Mouse (Mus musculus): ENCODE results near the gene Il12b. TPM values are rescaled to one million over a fixed set of nuclear protein-coding genes. Genes with fewer than 3 reads are reported as not detected.
A peak's percentile ranks its signal among the peaks of the same experiment; 100 is the strongest.
"Not testable (repeated sequence)": the region's sequence is repeated elsewhere in the genome, so short reads cannot be mapped to it uniquely, and the experiment has no call there.

Il12b gene
- total RNA-seq, 2 experiments from 2014 or later = not detected

DNA sequence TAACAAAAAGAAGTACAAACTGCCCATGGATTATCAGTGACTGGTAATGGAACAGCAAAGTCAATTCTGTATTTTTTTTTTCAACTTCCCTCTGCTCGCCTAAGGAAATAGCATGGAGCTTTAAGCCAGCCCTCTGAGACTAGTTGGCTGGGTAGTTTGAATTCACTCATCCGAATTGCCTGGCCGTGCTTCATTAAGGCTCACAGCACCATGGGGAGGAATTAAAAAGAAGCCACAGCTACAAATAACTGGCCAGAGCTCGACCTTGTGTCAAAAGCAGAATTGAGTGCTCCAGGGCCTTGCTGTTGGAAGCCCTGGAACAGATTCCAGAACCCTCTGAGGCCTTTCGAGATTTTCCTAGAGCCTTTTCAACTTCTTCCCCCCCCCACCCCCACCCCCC is 8.8 kb downstream of the Il12b start:
- no peak for DNase-seq
- intact Hi-C loops (cut with DNase I) = no loop called here

DNA sequence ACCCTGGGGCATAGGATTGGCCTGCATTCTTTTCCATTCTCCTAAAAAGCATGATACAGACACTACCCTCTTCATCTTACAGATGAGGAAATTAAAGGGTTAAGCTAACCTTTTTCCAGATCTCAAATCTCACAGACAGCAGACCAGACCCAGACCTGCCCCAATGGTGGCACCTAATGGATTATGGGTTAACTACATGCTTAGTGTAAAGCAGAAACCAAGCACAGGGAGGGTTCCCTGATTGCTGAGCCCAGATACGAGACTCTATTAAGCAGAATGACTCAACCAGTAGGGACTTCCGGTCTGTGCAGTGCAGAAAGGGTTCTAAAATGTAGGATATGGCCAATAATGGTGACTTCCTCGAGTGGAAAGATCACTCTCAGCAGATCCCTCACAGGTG is 10.6 kb downstream of the Il12b start:
- no peak for DNase-seq
- intact Hi-C loops (cut with DNase I) = no loop called here

DNA sequence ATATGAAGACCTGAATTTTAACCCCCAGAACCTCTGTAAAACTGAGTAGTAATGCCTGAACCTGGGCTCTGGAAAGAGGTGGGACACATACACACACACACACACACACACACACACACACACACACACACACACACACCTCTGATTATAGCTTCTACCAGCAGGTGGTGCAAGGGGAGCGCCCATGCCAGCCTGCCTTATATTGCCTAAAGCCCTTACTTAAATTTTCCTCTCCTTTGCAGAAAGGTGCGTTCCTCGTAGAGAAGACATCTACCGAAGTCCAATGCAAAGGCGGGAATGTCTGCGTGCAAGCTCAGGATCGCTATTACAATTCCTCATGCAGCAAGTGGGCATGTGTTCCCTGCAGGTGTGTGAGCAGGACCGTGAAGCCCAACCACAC is 12.4 kb downstream of the Il12b start:
- intact Hi-C loops (cut with DNase I) = no loop called here
- no peak for DNase-seq

DNA sequence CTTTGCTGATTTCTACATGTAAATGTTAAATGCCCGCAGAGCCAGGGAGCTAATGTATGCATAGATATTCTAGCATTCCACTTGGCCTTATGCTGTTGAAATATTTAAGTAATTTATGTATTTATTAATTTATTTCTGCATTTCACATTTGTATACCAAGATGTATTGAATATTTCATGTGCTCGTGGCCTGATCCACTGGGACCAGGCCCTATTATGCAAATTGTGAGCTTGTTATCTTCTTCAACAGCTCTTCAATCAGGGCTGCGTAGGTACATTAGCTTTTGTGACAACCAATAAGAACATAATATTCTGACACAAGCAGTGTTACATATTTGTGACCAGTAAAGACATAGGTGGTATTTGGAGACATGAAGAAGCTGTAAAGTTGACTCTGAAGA is 13.5 kb downstream of the Il12b start:
- intact Hi-C loops (cut with DNase I) = no loop called here
- DNase-seq = no peak

DNA sequence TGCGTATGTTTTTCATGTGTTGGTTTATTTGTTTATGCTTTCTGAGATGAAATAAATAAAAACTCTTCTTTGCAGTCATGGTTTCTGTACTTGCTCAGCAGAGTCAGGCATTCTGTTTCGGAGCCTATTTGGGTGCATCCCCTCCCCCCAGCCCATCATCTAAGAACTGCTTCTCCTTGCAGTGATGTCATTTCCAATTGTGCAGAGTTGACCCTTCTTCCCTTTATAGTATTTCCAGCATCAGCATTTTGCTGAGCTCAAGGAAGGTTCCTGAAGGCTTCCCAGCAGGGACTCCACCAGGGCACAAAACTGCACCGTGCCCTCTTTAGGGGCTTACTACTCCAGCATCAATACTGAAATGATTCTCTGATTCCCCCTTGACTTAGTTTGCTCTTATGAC is 14.7 kb downstream of the Il12b start:
- DNase-seq = no peak
- intact Hi-C loops (cut with DNase I) = no loop called here

DNA sequence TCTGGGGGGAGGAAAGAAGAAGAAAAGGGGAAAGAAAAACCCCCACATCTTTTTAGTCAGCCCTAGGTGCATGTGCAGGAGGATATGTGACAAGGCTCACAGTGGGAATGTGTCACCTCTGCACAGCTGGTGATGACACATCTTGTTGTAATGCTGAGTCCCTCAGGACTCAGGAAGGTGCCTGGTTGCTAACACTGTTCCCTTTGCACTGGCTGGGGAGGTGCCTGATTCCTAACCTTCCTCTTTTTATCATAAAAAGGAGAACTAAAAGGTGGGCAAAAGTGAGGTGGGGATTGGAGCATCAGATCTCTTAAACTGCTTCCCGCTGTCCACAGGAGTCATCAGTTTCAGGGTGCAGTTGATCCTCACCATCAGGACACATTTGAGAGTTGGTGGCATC is 17.5 kb downstream of the Il12b start:
- intact Hi-C loops (cut with DNase I) = no loop called here
- DNase-seq = no peak

DNA sequence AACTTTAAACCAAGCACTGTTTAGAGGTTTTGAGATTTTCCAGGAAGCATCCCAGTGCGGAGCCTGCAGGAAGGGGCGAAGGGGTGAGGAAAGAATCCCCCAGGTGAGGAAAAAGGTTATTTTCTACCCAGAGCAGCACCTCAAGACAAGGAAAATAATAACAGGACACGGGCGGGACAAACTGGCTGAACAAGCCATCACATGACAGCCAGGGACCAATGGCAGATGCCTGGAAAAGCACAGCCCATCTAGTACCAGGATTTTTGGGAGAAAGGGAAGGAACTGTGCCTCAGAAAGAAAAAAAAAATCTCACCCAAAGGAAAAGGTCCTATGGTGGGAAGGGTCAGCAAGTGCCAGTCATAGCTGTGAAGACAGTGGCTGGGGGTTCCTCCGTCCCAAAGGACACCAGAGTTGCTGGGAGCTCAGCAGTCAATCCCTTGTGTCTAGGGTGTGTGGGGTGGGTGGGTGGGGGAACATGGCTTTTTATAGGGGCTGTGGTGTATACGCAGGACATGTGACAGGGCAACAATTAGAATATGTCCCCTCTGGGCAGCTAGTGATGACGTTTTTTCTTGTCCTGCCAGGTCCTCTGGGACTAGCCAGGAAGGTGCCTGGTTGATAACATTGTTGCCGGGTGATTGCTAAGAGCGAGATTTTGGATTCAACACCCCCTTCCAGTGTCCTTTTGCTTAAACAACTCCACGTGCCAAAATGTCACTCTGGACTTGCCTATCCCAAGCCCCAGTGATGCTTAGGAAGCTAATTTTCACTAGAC is 22.7 kb downstream of the Il12b start:
- DNase-seq = no peak
- intact Hi-C loops (cut with DNase I) = no loop called here

DNA sequence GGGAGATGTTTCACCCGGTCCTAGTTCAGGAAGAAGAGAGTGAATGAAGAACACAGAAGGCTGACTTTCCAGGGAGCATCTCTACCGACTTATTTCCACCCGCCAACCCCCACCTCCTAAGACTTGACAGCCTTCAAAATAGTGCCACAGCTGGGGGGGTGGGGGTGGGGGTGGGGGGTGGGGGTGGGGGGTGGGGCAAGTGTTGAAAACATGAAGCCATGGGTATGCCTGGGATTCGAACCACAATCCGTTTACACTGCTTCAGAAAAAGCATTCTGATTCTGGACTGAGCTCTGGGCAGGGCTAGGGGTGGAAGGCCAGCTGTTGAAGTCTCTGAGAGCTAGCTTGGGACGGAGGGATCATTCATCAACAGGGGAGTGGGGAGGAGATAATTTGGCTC is 23.4 kb downstream of the Il12b start:
- intact Hi-C loops (cut with DNase I) = no loop called here
- DNase-seq = no peak

DNA sequence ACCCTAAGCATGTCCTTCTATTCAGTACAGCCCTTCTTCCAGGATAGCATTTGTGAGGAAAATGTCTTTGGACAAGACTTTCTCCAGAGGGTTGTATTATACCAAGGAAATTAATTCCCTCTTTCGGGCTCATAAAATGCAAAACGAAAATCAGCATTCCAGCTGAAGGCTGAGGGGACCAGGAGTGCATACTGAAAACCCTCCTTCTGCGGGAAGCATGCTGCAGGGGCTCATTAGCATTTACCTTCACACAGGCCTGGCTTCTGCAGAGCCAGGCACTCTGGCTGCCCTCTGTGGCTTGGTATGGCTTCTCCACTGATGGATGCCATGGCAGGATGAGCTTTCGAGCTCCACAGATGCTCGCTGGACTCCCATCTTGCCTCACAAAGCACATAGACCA is 24.1 kb downstream of the Il12b start:
- DNase-seq = no peak
- intact Hi-C loops (cut with DNase I) = no loop called here

DNA sequence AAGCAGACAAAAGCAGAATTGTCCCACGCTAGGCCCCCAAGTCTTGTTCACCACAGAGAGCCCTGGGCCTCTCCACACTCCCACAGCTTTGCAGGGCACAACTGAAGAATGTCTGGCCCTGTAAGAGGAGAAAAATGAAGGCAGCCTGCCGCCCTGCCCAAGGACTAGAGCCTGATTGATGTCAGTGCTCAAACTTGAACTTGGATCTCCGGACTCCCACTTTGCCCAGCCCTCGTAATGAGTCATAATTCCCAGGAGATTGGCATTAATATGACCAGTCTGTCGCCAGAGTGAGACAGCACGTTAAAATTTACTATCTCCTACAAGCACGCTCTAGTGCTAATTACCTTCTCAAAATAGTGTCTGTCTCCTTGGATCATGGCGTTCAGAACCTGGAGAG is 25.1 kb downstream of the Il12b start:
- intact Hi-C loops (cut with DNase I) = no loop called here
- no peak for DNase-seq

DNA sequence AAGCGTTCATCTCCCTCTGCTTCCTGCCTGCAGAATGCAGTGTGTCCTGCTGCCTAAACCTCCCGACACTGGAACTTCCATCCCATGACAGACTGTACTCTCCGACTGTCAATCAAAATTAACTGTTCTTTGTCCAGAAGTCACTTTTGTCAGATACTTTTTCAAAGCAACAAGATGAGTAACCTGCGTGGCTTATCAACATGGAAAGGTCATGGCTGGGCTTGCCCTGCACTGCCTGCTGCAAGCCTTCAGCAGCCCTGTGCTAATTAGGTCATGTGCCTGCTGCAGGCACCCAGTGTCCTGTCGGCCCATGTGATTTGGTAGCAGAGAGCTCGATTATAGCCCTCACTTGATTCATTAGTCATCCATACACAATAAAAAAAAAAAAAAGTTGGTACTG is 25.8 kb downstream of the Il12b start:
- intact Hi-C loops (cut with DNase I) = no loop called here
- no peak for DNase-seq

DNA sequence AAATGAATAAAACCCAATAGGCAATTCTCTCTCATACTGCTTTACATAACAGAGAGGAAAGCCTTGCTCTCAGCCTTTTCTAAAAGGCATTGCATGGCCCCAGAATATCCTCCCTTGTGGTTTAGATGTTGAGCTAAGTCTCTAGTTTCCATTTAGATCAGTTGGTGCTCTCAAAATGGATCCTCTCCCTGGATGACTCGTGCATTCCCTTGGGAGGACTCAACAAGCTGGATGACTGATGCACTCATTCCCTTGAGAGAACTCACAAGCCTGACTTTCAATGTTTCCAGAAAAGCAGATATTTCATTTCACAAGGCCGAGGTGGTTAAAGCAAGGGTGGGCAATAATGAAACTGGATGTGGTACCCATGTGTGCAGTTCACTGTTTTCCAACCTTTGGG is 28.1 kb downstream of the Il12b start:
- intact Hi-C loops (cut with DNase I) = no loop called here
- DNase-seq = no peak

DNA sequence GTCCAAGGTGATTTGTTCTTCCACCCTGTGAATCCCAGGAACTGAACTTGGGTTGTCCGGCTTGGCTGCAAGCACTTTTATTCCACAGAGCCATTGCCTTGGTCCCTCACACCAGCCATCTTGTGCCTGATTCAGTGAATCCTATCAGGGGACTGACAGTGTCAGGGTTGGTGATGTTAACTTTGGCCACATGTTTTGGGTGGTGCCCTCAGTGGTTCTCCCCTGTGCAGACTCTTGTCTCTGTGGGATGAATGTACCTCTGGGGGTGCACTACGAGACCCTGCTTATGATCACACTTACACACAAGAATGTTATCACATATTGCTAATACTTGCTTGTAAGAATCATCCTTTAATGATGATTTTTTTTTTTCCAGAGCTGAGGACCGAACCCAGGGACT is 30.2 kb downstream of the Il12b start:
- intact Hi-C loops (cut with DNase I) = no loop called here
- DNase-seq = no peak

DNA sequence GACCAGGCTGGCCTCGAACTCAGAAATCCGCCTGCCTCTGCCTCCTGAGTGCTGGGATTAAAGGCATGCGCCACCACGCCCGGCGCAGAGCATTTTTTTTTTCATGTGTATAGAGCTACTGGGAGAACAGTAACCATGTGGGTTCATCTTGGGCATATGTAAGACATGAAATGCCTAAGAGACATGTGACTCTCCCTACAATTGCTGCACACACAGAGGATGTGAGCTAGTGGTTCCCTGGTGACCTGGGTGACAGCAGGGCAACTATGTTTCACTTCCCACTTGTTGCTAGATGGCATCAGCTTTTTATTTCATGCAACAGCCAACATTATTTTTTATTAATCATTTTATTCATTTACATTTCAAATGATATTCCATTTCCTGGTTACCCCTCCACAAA is 37.9 kb downstream of the Il12b start:
- no peak for DNase-seq
- intact Hi-C loops (cut with DNase I) = no loop called here

DNA sequence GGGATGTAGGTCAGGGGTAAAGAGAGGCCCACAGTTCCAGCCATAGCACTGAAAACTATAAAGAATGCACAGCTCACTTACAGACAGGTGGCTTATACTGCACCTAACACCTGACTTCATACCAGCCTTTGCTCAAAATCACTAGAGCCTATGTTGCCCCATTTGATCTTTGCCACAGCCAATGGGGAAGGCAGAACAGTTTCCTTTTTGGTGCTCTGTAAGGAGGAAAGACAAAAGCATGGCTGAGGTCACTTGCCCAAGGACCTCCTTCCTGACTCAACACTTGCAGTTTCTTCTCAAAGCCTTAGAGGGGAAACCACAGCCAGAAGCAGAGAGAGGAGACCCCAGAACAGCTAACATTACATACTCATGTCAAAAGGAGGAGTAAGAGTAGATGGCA is 51.2 kb downstream of the Il12b start:
- no peak for DNase-seq

DNA sequence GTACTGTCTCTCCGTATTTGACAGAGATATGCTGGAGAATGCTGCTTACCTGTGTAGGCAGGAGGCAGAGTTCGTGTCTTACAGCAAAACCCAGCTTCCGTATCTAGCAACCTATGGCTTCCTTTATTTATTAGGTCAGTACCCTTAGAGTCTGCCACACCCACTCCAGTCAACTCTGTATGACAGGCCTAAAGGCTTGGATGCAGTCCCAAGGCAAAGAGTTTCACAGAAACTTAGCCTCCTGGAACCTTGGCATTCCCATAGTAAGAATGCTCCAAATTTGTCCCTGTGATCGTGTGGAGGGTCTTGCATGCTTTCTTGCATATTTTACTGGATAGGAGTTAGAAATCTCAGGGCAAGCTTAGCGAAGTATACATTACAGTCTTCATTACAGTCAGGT is 52.2 kb downstream of the Il12b start:
- intact Hi-C loops (cut with DNase I) = loop anchor here (2.0 to 5.0 kb wide), 2 partner anchors 670 to 685 kb away; no protein-coding TSS in a partner anchor
- not testable (repeated sequence) for DNase-seq

More for the DNA sequence above, 51.2 kb downstream of the Il12b start:
- intact Hi-C loops (cut with DNase I) = loop anchor here (5.0 kb wide), 1 partner anchor 669 kb away; no protein-coding TSS in a partner anchor

DNA sequence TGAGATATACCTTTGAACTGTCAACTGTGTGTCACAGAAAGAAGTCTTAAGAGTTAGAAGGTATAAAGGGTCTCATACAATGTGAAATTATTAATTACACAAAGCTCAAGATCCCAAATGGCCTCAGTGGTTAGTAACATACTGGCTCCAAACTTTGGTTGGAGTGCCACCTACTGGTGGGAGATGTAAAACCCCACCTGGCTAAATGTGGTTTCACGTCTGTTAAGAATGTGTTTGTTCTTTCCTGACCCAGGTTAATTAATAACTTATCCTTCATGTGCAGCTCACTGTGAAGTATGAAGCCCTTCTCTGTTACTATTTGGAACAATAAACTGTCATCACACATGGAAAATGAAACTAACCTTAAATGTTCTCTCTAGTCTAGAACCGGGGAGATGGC is 53.6 kb downstream of the Il12b start:
- DNase-seq = peak; percentile 47 to 64
- intact Hi-C loops (cut with DNase I) = loop anchor here (1.0 to 5.0 kb wide), 3 partner anchors 122 to 687 kb away; no protein-coding TSS in a partner anchor

DNA sequence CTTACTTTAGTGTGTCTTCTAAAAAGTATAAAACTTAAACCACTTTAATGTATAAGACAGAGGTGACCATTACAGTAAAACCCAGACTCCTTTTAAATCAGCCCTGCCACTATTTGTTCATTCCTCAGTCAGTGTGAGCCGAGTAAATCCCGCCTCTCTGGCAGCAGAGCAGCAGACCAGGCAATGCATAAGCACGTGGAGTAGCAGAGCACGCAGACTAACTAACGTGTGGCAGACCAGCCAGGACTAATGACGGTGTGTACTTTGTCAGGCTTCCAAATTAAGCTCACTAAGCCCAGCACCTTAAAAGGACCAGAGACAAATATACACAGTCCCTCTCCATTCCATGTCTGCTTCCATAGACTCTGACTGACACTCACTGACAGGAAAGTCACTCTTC is 61.6 kb downstream of the Il12b start:
- intact Hi-C loops (cut with DNase I) = no loop called here
- DNase-seq = peak in 1 of 2 experiments; percentile 7

Other genes with a start within 250 kb of the Il12b start
- gene Ublcp1, start 70.4 kb downstream of the Il12b start, total RNA-seq (2021) = 10 to 100 TPM; 43.0 to 43.1 TPM
- gene Rnf145, start 118.9 kb downstream of the Il12b start, total RNA-seq (2021) = 10 to 100 TPM; 16.5 to 18.5 TPM
- 10 to 100 TPM; 13.4 to 14.4 TPM for gene Ebf1, start 217.3 kb downstream of the Il12b start, total RNA-seq (2021)

Measured in heart, postnatal 36 days (tissue).